Mouse (Mus musculus) embryonic facial prominence, embryonic 11.5 days (tissue): ENCODE measurements around the gene Rfx3. TPM values are rescaled to one million over a fixed set of nuclear protein-coding genes. Genes with fewer than 3 reads are reported as not detected.

Source experiments
- ATAC-seq: fragments of 200-750 bp; cut with Nextera tagmentation; replicated peaks from 2 replicates; pipeline ENCODE4 v1.8.0; 2017; ENCODE audit warnings: low read depth; ENCODE audit not compliant: insufficient number of reproducible peaks, low FRiP score, low TSS enrichment
- DNase-seq: peaks from one replicate; pipeline ENCODE4 v3.0.0-alpha.2; 2015; ENCODE audit warnings: low spot score
- H3K27ac ChIP-seq: fragments of 300-500 bp; sonication (generic); replicated peaks from 2 replicates; pipeline ENCODE4 v1.5.1; 2014; ENCODE audit warnings: mild to moderate bottlenecking, low read depth, low read length, control low read depth
- H3K27me3 ChIP-seq: fragments of 300-500 bp; sonication (generic); 2 replicates; pipeline ENCODE4 v1.6.1; 2014; ENCODE audit warnings: mild to moderate bottlenecking, low read length, moderate library complexity, mixed read lengths; ENCODE audit not compliant: control insufficient read depth, insufficient read depth
- H3K36me3 ChIP-seq: fragments of 300-500 bp; sonication (generic); replicated peaks from 2 replicates; pipeline ENCODE4 v1.6.1; 2014; ENCODE audit warnings: low read depth, mild to moderate bottlenecking, low read length, moderate library complexity, mixed read lengths; ENCODE audit not compliant: control insufficient read depth, insufficient read depth
- H3K4me1 ChIP-seq: fragments of 300-500 bp; sonication (generic); 2 replicates; pipeline ENCODE4 v1.6.1; 2014; ENCODE audit warnings: low read length, mixed read lengths; ENCODE audit not compliant: control insufficient read depth, insufficient read depth
- H3K4me2 ChIP-seq: fragments of 300-500 bp; sonication (generic); 2 replicates; pipeline ENCODE4 v1.6.1; 2014; ENCODE audit warnings: low read depth, mild to moderate bottlenecking, control low read depth, low read length, moderate library complexity
- H3K4me3 ChIP-seq: fragments of 300-500 bp; sonication (generic); 2 replicates; pipeline ENCODE4 v1.5.1; 2014; ENCODE audit warnings: low read depth, low read length, control low read depth
- H3K9ac ChIP-seq: fragments of 300-500 bp; sonication (generic); replicated peaks from 2 replicates; pipeline ENCODE4 v1.6.1; 2014; ENCODE audit warnings: mild to moderate bottlenecking, control low read depth, low read length
- H3K9me3 ChIP-seq: fragments of 300-500 bp; sonication (generic); replicated peaks from 2 replicates; pipeline ENCODE4 v1.6.1; 2016; ENCODE audit warnings: mild to moderate bottlenecking, low read length, inconsistent platforms, mixed read lengths; ENCODE audit not compliant: control insufficient read depth
- WGBS: fragments of 180-500 bp; shearing (Covaris S2); extraction: QIAGEN DNeasy Blood & Tissue Kit; methylation state at CpG from one replicate; pipeline ENCODE4 v1.1.7; 2014; 5-methylcytosine and 5-hydroxymethylcytosine counted together
- polyA plus RNA-seq: library from polyadenylated mRNA; unstranded; fragments of >200 nt; fragmentation: Nextera tagmentation; extraction: Ambion mirVana; gene quantifications from 2 replicates; pipeline ENCODE4 v1.2.1, GENCODE M21; 2014

Gene Rfx3
- polyA plus RNA-seq, result 16.6 and 20.5 TPM in 2 replicates

DNA sequence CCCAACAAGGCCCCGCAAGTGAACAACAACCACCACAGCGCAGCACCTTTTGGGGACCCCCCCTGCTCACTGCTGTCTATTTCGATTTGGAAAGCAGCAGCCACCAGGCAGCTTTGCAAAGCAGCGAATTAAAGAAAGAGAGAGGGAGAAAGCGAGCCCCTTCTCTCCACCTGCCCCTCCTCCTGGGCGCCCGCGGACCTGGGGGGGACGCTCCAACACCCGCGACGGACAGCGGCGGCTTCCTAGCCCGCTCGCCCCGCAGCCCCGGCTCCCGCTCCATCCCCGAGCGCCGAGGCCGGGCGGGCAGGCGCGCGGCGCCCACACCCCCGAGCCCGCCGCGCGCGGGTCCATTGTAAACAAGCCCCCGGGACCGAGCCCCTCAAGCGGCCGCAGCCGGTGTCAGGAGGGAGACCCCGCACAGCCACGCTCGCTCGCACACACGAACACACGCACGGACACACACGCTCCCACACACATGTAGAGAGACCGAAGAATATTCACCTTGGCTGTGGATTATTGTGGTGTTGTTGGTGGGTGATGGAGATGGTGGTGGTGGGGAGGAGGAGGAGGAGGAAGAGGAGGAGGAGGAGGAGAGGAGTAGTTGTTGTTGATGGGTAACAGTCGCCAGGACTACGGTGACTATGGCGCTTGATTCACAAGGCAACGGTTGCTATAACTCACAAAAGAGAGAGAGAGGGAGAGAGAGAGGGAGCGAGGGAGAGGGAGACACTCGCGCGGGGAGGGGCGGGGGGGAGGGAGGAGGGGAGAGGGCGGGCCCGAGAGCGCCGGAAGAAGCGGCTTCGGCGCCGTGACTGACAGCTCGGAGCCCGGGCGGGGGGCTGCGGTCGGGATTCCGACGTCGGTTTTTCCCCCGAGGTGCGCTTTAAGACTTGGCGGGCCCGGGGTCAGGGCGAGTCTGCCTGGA is at the start of gene Rfx3:
Gene Rfx3, minus strand, starts transcription at position 696 of the 925 bp plus-strand sequence.
- peak within 1 kb of the TSS; percentile 51 for H3K4me2 ChIP-seq
- no peaks in the 10 kb centered on the region for H3K36me3 ChIP-seq
- H3K9ac ChIP-seq, result peak within 1 kb of the TSS; percentile 93
- no peaks in the 10 kb centered on the region for H3K4me1 ChIP-seq
- under 1% methylated on average over 62 of the region's 78 CpGs for WGBS
- H3K27ac ChIP-seq, result peak within 1 kb of the TSS; percentile 99
- DNase-seq (peak; percentile 89), ATAC-seq (peak; percentile 84)
- H3K9me3 ChIP-seq, result no peaks in the 10 kb centered on the region
- no peaks in the 10 kb centered on the region for H3K27me3 ChIP-seq
- H3K4me3 ChIP-seq, result peak within 1 kb of the TSS; percentile 85

DNA sequence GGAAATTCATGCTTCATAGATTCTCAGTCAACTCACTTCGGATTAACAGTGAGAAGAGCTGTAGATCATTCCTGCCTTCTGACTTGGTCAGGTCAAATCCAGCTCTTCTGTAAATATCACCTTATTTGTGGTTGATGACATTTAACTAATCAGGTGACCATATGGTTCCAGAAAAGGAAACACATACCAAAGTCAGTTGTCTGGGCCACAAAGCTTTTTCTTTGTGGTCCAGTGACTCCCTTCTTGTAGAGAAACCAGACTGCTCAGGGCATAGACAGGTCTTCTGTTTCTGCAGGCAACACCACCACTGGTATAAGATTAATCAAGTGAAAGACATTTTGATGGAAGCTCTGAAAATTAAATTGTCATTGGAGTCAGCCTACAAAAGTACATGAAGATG is 41.1 kb upstream of the Rfx3 start:
- Histone ChIP-seq H3K4me1 (no peaks in the 10 kb centered on the region), H3K36me3 (no peaks in the 10 kb centered on the region), H3K27ac (no peak overlapping the region), H3K4me2 (no peak overlapping the region), H3K4me3 (no peak overlapping the region), H3K9me3 (no peaks in the 10 kb centered on the region), H3K27me3 (no peaks in the 10 kb centered on the region), H3K9ac (no peak overlapping the region)
- 73% methylated on average over 1 of the region's 1 CpGs for WGBS
- ATAC-seq (no peak), DNase-seq (no peak)

DNA sequence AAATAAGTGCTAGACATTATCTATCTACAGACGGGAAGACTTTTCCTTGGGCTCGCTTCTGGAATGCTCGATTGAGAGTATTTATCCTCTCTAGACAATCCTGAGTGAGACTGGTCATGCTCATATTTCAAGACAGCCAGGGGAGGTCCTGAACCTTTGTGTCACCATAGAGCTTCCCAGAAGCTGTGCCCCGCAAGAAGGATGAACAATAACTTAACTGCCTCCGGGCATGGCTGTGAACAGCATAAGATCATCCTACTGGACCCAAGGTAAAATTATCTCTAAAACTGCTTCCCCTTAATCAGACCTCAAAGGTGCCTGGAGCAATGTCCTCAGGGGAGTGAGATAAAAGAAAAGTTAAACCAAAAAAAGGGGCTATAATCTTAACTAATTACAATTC is 40.6 kb upstream of the Rfx3 start:
- no peaks in the 10 kb centered on the region for H3K27me3 ChIP-seq
- H3K4me3 ChIP-seq, result no peak overlapping the region
- no peaks in the 10 kb centered on the region for H3K36me3 ChIP-seq
- no peak overlapping the region for H3K9ac ChIP-seq
- ATAC-seq (no peak), DNase-seq (no peak)
- no peaks in the 10 kb centered on the region for H3K9me3 ChIP-seq
- no peaks in the 10 kb centered on the region for H3K4me1 ChIP-seq
- no peak overlapping the region for H3K27ac ChIP-seq
- H3K4me2 ChIP-seq, result no peak overlapping the region
- WGBS, result 76% methylated on average over 5 of the region's 5 CpGs

DNA sequence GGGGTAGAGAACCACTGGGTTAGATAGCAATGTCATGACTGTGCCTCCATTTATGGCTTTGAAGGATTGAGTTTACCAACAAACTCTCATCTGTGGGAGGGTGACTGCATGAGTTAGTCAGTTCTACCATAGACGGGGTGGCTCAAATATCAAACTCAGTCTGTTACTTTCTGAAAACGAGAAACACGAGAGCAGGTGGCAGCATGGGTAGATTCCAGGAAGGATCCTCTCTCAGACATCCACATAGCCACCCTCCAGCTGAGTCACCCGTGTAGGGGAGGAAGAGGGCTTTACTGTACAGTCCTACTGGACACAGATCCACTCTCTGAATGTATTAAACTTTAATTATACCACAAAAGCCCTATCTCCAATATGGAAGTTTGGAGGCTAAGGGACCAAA is 38.3 kb upstream of the Rfx3 start:
- DNase-seq, result no peak
- no peaks in the 10 kb centered on the region for H3K36me3 ChIP-seq
- no peak for ATAC-seq
- H3K27ac ChIP-seq, result no peak overlapping the region
- no peak overlapping the region for H3K9ac ChIP-seq
- H3K27me3 ChIP-seq, result no peaks in the 10 kb centered on the region
- WGBS, result 85% methylated on average over 4 of the region's 4 CpGs
- H3K9me3 ChIP-seq, result no peaks in the 10 kb centered on the region
- no peaks in the 10 kb centered on the region for H3K4me1 ChIP-seq
- no peak overlapping the region for H3K4me2 ChIP-seq
- H3K4me3 ChIP-seq, result no peak overlapping the region

DNA sequence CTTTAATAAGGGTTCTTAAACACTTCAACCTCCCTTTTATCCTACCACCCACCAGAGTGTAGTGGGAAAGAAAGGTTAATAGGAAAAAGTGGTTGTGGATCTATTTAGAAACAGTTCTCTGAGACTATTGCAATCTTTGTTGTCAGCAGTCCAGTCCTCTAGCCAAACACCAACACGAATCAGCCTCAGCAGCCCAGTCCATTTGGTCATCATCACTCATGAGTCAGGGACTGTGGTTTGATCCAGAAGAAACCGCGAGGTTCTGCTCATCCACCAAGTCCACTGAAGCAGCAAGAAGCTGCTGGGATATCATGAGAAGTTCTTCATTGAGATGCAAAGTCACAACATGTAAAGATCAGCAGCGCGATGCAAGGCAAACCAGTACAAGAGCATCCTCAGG is 35.8 kb upstream of the Rfx3 start:
- ATAC-seq (no peak), DNase-seq (no peak)
- Histone ChIP-seq H3K27me3 (no peaks in the 10 kb centered on the region), H3K36me3 (no peaks in the 10 kb centered on the region), H3K9ac (no peak overlapping the region), H3K4me3 (no peak overlapping the region), H3K4me2 (no peak overlapping the region), H3K27ac (no peak overlapping the region), H3K4me1 (no peaks in the 10 kb centered on the region), H3K9me3 (no peaks in the 10 kb centered on the region)
- 94% methylated on average over 5 of the region's 5 CpGs for WGBS

DNA sequence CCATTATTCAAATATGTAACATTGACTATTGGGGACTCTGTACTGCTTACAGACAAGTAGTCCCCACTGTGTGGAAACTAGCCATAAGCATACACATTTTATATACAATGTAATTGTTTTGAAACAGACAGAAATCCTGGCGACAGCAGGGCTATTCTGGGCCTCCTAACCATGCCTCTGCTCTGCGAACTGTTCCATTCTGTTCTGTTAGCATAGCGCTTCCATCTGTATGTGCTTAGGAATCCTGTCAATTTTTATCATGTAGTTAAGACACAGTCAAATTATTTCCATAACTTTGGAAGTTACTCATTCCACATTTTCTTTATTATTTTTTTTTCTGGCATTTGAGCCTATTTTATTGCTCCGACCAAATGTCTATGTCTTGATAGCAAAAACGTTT is 34.0 kb upstream of the Rfx3 start:
- no peak overlapping the region for H3K4me2 ChIP-seq
- H3K27me3 ChIP-seq, result no peaks in the 10 kb centered on the region
- H3K9ac ChIP-seq, result no peak overlapping the region
- H3K27ac ChIP-seq, result no peak overlapping the region
- H3K4me1 ChIP-seq, result no peaks in the 10 kb centered on the region
- H3K36me3 ChIP-seq, result no peaks in the 10 kb centered on the region
- H3K4me3 ChIP-seq, result no peak overlapping the region
- H3K9me3 ChIP-seq, result no peaks in the 10 kb centered on the region
- WGBS, result 82% methylated on average over 5 of the region's 5 CpGs
- ATAC-seq (no peak), DNase-seq (no peak)

DNA sequence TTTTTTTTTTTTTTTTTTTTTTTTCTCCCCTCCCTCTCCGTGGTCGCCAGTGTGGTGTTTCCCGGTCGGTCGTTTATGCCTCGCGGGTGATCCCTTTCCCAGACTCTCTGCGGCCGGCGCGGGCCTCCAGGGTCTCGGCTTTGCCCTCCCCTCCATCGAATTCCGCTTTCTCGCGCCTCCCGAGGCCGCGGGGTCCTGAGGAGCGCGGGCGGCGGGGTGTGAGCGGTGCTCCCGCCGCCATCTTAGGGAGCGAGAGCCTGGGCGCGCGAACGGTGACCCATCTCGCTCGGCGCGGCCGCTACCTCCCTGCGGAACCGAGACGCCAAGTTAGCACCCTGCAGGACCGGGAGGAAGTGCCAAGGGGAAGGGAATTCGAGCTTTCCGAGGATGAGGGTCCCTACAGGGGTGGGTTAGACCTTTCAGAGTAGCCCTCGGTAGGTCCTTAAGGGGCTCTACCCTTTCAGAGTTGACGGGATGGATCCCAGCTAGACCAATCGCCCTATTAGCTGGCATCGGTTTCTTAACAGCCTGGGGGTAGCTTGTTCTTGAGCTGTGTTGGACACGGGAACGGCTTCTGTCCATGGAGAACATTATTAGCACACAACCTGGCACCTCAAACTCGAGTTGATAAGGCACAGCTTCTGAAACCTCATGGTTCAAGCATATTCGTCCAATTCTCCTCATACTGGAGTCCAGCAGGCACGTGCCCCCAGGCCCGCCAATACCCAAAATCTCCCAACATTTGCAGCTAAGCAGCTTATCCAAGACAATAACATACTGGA is 943 bp upstream of the Rfx3 start:
- Histone ChIP-seq H3K27me3 (no peaks in the 10 kb centered on the region), H3K4me2 (peak overlapping the region; percentile 51), H3K27ac (peak overlapping the region; percentile 99), H3K4me1 (no peaks in the 10 kb centered on the region), H3K9me3 (no peaks in the 10 kb centered on the region), H3K36me3 (no peaks in the 10 kb centered on the region), H3K4me3 (peak overlapping the region; percentile 85), H3K9ac (peak overlapping the region; percentile 93)
- peak; percentile 53 for ATAC-seq
- peak; percentile 61 for DNase-seq
- WGBS, result under 1% methylated on average over 52 of the region's 52 CpGs

DNA sequence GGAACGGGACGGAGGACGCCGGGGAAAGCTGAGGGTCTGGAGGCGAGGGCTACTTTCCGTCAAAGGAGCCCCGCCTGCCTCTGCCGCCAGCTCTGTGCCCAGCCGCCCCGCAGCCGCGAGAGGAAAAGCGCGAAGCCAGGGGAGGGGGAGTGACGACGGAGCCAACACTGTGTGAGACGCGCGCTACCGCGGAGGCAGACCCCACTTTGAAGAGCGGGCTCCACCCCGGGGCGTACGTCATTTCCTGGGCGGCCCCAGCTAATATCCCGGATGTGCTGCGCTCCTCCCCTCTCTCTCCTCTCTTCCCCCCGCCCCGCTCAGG is 391 bp upstream of the Rfx3 start:
- H3K9me3 ChIP-seq, result no peaks in the 10 kb centered on the region
- peak overlapping the region; percentile 37 for H3K4me2 ChIP-seq
- peak overlapping the region; percentile 85 for H3K4me3 ChIP-seq
- ATAC-seq, result peak; percentile 98
- H3K4me1 ChIP-seq, result no peaks in the 10 kb centered on the region
- WGBS, result under 1% methylated on average over 22 of the region's 30 CpGs
- no peaks in the 10 kb centered on the region for H3K36me3 ChIP-seq
- peak overlapping the region; percentile 99 for H3K27ac ChIP-seq
- H3K27me3 ChIP-seq, result no peaks in the 10 kb centered on the region
- peak; percentile 97 for DNase-seq
- peak overlapping the region; percentile 93 for H3K9ac ChIP-seq
